Mouse (Mus musculus) liver (tissue): Measurements from ENCODE around the gene Psmb6.
A peak's percentile ranks its signal among the peaks of the same experiment; 100 is the strongest.
"Not testable (repeated sequence)": the region's sequence is repeated elsewhere in the genome, so short reads cannot be mapped to it uniquely, and the experiment has no call there.

Experiments
- DNase-seq: peaks from one replicate; pipeline ENCODE4 v3.0.0-alpha.2; 2020; ENCODE audit warnings: mixed read lengths

Psmb6 gene

DNA sequence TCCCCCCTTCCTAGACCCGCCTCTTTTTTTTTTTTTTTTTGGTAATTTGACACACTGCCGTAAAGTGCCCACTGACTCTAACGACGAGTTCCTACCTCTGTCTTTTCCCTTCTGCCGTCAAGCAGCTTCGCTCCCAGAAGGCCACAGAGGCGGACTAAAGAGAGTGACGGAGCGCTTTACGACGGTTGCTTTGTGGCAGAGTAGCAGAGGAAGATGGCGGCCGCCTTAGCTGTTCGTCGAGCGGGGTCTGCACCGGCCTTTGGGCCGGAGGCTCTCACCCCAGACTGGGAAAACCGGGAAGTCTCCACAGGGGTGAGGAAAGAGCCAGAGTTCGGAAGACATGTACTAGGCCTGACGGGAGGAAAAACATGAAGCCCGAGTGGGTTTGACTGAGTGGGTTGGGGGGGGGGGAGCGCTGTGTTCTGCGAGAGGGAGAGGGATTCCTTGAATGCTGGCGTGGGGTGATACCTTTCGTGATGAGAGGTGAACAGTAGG, at the start of gene Psmb6:
Psmb6 (plus strand) TSS at position 184 of the 495 bp plus-strand sequence.
- DNase-seq: peak; percentile 91

DNA sequence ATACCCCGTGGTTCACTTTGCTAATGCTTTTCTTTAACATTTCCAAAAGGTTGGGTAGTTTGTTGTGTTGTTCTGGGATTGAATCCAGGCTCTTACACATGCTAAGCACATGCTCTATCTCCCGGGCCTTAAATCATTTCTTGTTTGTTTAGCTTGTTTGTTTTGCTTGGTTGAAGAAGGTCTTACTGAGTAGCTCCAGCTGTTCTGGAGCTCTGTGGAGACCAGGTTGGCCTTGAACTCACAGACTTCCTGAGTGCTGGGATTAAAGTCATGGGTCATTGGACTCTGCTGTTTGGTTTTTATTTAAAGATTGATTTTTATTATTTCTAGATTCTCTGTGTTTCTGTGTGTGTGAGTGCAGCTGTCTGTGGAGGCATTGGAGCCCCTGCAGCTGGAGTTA, 39.7 kb upstream of the Psmb6 start:
- DNase-seq: no peak

DNA sequence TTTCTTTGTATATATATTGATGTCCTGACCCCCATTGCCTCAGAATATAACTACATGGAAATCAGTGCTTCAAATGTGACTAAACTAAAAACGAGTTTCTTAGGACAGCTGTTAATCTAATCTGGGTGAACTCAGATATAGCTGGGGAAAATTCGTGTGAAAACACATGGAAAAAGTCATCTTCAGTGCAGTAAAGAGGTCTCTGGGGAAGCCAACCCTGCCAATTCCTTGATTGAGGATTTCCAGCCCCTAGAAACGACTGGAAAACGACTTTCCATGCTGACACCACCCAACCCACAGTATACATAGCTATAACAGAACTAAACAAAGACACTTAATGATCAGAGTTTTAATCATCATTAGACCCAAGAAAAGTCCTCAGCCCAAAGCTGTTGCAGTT, 37.4 kb upstream of the Psmb6 start:
- no peak for DNase-seq

DNA sequence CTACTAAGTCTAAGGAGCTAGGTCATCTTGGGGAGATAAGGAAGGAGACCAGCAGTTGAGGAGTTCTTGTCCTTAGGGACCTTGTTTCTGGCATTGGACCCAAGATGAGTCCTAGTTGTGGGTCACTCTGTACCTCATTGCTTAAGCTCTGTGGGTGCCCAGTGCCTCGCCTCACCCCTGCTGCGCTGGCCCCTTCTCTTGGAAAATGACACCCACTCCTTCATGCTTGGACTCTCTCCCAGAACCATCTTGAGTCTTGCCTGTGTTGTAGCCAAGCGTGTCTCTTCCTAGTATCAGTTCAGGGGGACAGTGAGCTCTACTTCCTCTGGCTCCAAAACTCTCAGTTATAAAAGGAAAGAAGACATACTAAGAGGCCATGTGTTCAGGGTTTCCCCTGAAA, 36.0 kb upstream of the Psmb6 start:
- no peak for DNase-seq

DNA sequence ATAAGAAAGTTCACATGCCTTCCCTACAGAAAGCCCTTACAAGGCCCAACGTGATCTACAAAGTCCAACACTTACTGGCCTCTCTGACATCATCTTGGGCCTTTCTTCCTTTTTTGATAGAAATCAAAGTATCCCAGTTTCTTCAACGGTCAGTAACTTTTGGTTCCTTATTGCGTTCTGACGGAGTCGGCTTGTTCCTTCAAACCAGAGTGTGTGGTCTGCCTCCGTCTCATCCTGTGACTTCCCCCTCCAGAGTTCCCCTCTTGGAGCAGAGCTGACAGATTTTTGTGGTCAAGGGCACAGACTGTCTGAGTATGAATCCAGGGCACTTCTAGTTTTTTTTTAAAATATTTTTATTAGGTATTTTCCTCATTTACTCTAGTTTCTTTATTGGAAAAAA, 35.5 kb upstream of the Psmb6 start:
- no peak for DNase-seq

DNA sequence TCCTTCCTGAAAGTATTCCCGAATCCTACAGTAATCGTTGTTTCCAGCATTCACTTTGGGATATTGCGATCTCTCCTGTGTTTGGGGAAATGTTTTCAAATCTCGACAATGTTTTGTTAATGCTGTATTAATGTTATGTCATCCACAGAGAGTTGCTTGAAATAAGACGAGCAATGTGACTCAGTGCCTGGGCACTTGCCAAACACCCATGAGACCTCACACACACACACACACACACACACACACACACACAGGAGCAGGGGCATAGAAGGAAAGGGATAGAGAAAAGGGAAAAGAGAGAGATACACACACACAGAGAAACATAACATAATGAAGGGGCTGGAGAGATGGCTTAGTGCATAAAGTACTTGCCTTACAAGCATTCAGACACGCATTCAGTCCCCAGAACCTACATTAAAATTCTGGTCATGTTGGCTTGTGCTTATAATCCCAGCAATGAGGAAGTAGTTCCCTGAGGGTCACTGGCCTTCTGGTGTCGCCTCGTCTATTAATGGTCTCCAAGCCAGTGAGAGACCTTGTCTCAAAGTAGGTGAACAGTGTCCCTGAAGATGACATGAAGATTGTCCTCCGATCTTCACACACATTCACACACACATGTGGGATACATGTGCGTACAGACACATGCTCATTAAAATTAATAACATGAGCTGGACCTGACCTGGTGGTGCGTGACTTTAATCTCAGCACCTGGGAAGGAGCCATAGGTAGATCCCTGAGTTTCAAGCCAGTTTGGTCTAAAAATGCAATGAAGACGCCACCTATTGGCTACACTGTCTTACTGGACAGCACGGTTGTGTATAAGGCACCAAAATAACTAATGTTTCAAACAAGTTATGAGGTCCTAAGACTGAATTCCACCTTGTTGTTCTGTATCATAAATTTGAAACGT, 25.3 kb upstream of the Psmb6 start:
- no peak for DNase-seq

DNA sequence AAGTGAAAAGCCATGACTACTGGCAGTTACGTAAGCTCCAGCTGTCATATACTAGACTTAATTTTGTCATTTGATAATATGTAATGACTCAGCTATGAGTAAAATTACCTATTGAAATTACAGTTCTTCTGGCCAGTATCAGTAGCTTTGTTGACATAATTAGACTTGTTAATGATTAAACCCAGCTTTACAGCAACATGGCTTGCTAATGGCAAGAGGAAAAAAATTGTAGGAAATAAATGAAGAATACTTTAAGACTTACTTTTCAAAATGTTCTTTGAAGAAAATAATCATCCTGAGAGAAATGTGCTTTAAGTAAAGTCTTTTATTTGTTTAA, 24.7 kb upstream of the Psmb6 start:
- DNase-seq: no peak

DNA sequence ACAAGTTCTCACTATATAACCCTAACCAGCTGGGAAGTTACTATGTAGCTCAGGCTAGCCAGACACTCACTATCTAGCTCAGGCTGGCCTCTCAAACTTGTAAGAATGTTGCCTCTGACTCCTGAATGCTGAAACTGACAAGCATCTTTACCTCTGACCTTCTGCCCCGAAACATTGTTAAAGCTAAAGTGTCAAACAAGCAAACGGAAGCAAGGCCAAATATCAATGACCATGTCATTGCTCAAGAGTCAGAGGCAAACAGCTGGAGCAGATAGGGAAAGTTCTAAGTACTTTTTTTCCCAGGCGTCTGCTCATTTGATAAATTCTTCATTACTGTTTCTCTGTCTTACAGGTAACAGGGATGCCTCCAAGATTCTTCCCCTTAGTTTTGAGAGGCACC, 23.1 kb upstream of the Psmb6 start:
- DNase-seq: no peak

DNA sequence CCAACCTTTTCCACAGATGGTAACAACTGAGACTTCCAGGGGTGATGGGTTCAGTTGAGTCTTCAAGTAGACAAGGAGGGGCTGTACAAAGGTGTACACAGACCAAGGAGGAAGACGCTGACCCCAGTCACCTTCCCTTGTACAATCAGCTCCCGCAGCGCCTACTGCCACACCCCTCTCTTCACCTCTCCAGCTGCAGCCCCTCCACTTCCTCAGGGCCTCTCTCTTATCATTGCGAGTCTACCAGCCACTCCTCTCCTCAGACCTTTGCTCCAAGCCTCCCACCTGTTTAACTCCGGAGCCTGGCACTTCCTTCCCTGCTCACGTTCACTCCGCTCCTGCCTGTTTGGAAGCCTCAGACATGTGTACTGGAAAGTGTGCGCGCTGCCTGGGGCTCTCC, 20.2 kb upstream of the Psmb6 start, which contains the start of gene Tm4sf5:
Tm4sf5 (plus strand) TSS at position 275 of the 400 bp plus-strand sequence.
- peak; percentile 38 for DNase-seq

DNA sequence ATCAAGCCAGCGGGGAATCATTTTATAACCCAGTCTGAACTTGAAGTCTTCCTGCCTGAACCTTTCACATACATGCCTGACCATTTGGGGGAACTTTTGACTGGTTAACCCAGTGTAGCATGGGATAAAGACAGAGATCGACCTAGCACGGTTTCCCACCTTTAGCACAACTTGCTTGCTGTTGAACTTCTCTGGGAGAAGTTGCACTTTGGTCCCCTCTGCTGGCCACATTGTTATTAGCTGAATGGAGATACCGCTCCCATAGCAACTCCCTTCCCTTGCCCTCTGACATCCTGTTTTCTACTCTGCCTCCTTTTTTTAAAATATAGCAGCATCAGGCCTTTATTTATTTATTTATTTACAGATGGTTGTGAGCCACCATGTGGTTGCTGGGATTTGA, 18.8 kb upstream of the Psmb6 start:
- DNase-seq: peak; percentile 67

DNA sequence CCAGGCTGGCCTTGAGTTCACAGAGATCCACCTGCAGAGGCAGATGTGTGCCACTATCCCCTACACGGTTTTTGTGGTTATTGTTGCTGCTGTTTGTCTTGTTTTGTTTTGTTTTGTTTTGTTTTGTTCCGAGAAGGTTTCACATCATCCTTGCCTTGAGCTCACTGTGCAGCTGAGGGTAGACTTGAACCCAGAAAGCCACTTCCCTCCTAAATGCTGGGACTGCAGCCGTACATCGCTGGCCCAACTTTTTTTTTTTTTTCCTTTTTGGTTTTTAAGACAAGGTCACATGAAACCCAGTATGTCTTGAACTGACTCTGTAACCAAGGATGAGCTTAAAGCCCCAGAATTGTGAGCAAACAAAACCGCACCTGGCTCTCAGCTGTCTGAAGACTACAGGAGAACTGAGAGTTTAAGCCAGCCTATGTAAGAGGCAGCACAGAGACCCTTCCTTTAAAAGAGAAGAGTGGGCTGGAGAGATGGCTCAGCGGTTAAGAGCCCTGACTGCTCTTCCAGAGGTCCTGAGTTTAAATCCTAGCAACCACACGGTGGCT, 18.1 kb upstream of the Psmb6 start:
- no peak for DNase-seq

DNA sequence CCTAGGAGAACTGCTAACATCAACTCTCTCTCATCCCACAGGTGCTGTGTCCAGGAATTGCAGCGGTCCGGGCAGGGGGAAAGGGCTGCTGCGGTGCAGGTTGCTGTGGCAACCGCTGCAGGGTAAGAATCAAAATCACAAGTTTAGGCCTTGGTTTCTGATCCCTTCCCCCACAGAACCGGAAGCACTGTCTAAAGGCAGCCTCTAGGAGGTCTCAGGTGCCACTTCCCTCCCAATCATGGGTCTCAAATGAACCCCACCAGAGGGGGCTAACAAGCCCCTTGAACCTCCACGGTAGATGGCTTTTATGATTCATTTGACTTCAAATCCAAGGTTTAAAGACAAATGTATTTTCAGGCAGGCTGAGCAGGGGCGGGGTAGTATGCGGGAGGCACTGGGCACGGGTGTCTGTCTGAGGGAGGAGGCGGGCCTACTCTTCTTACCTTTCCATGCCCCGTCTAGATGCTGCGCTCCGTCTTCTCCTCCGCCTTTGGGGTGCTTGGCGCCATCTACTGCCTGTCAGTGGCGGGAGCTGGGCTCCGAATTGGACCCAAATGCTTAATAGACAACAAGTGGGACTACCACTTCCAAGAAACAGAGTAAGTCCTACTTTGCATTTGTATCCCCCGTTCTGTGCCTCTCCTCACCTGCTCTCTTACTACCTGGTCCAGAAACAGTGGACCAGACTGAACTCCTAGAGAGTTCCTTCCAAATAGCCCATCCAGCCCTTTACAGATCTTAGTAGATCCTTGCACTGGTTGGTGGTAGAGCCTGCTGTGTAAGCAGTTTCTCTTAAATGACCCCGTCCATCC, 15.2 kb upstream of the Psmb6 start:
- peak; percentile 60 for DNase-seq

DNA sequence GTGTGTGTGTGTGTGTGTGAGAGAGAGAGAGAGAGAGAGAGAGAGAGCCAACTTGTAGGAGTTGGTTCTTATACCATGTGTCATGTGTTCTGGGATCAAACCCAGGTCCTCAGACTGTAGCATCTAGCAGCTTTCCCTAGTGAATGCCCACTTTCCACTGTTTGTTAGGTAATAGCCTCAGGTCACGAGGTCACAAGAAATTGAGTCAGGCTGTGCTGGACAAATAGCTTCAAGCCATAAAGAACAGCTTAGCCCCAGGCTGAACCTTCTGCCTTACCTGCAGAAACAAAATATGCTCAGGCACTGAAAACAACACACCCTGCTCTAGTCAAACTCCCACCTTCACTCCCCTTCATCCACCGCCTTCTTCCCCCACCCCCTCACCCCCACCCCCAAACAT, 13.9 kb upstream of the Psmb6 start:
- DNase-seq: no peak

DNA sequence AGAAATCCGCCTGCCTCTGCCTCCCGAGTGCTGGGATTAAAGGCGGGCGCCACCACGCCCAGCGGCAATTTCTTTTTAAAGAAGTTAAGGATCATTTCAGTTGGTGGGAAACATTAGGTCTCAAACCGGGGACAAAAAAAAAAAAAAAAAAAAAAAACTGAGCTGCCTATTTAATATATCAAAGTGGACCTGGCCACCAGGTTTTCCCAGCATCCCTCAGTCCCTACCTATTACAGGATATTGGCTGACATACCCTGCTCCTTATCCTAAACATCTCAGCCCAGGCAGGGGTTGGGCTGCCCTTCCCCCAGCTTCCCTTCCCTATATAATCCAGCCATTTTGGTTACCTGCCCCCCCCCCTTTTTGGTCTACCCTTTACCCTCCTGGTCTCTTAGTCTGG, 13.3 kb upstream of the Psmb6 start:
- DNase-seq: no peak

DNA sequence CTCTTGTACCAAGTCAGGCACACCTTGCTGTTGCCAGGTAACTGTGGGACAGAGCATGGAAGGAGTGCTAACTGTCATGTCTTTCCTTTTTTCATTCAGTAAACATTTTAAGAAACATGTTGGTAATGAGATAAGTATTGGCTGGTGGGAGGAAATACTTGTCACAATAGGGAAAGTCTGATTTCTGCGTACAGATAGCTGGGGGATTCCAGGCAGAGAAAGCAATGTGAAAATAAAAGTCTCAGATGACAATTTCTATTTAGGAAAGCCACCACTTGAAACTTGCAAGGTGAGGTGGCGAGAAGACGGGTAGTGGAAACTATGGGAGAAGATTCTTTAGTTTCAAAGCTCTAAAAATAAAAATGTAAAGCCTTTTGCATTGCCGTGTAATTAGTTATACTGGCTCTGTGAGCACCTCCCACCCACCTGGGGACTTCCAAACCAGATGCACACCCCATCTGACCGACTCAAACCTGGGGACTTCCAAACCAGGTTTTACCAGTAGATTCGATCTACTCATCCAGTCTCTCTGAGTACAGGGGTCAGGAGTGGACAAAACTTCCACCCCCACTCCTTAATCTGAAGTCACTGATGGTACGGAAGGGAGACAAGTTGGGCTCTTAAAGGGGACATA, 12.3 kb upstream of the Psmb6 start:
- no peak for DNase-seq

DNA sequence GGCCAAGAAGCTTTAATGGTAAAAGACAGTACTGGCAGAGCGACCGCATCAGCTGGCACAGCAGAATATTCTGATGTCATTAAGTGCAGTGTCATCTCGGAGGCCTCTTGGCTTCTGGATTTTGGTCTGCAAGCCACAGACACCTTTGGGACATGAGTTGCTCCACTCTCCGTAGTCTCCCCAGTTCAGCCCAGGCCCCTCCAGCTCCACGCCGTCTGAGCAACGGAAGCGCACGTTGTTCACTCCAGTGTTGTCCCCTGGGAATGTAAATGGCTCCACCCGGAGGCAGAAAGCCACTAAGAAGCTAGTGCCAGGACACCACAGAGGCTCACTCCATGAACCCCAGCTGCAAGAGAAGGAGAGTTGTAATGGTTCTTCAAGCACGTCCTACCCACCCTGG, 11.6 kb upstream of the Psmb6 start:
- no peak for DNase-seq

DNA sequence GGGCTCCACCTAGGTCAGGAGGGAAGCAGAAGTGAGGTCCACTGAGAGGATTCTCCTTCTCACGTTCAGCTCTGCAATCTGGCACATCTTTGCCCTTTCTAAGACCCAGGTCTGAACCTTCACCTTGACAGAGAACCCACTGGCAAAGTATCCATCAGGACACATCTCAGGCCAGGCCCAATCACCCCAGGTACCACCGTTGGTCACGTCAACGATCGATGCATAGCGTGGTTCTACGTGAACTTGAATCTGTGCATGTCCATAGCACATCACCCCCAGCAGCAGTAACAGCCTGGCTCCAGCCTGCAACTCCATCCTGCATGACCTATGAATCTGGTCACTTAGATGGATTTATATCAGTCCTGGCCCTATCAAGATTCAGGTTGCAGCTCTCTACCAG, 10.9 kb upstream of the Psmb6 start, which contains the start of gene Vmo1:
Vmo1 (minus strand) TSS at position 329 of the 400 bp plus-strand sequence.
- DNase-seq: no peak

DNA sequence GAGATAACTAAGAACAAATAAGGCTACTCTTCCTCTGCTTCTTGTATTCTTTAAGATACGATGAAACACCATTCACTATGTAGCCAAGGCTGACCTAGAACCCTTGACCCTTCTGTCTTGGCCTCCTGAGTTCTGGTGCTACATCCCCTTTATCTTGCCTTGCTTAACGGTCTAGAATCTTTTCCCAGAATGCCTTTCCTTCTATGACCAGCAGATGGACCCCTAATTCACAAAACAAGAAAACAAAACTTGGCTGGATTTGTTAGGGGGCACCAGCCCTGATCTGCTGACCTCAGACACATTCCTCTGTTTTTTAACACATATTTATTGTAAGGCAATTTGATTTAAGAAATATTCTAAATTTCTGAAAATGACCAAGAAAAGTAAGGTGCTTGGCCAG, 8.8 kb upstream of the Psmb6 start:
- no peak for DNase-seq

DNA sequence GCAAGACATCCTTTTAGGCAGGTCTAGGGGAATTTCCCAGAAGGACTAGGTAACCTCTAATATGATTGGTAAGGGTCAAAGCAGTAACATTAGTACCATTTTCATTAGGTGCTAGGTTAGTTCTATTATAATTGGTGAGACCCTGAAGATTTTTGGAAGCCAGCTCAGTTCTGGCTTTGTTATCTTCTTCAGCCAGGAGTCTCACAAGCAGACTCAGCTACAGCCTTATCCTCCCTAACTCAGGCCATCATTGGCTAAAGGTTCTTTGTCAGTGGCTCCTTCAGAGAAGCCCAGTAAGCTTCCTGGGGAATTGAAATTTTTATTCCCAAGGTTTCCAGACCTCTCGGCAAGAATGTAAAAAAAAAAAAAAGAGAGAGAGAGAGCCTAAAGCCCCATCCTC, 6.7 kb upstream of the Psmb6 start:
- DNase-seq: no peak

DNA sequence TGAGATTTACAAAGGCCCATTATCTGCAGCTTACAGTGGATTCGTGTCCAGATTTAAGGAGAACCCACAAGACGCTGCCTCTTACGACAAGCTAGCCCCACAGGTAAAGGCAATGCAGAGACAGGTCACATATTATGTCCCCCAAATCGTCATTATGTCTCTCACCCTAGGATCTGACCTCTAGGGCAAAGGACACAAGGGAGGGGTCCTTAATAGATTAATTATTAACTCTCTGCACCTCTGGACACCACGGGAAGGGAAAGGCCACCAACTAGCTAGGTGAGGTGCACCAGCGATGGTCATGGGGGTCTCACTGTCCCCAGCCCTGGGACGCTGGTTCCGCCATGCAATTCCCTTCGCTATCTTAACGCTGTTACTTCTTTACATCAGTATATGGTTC, 6.2 kb upstream of the Psmb6 start, which contains the start of gene Gltpd2:
Gltpd2 (plus strand) TSS at position 274 of the 400 bp plus-strand sequence.
- no peak for DNase-seq

DNA sequence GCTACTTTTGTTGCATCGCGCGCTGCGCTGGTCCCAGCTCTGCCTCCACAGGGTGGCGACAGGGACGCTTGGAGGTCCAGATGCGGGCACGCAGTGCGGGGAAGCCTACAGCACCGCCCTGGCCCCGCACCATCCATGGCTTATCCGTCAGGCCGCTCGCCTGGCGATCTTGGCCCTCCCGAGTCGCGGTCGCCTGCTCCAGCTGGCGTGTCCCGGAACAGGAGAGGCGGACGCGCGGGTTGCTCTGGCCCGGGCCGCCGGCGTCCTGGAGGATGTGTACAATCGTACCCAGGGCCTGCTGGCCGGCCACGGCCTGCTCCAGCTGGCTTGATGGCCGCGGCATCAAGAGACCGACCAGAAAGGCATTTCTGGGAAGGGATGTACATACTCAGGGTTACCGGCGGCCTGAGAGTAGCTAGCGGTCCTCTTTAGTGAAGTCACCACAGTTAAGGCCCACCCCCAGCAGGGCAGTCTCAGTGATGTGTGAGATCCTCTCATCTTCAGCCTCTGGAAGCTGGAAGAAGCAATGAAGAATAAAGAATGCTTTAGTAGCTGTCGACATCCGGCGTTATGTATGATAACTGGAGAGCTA, 4.9 kb upstream of the Psmb6 start:
- peak; percentile 26 for DNase-seq

DNA sequence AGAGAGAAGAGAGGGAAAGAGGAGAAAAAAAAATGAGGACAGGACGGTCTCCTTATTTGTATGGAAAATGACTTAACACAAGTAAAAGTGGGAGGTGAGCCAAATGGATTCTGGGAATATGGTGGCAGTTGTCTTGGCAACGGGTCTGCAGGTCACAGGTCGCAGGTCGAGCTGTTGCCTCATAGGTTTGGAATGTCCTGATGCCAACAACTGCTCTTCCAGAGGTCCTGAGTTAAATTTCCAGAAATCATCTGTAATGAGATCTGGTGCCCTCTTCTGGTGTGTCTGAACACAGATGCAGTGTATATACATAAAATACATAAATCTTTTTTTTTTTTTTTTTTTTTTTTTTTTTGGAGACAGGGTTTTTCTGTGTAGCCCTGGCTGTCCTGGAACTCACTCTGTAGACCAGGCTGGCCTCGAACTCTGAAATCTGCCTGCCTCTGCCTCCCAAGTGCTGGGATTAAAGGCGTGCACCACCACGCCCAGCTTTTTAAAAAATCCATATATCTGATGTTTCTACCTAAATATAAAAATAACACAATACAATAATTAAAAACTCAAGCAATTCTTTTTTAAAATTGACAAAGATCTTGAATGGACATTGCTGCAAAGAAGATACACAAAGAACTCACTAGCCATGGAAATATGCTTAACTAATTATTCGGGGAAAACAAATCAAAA, 1.7 kb upstream of the Psmb6 start:
- DNase-seq: not testable (repeated sequence)
